Mouse (Mus musculus) layer of hippocampus, adult 11-12 months (tissue): Measurements from ENCODE around the gene Unkl.

Experiments used
- DNase-seq: peaks from one replicate; pipeline ENCODE4 v3.0.0; 2022; ENCODE audit warnings: low spot score

Gene Unkl

GRCm38 (mm10) chr17:25255110-25255509, 66.9 kb downstream of the Unkl start:
- no peak for DNase-seq

- no peak for DNase-seq
These were observed 68.0 kb downstream of the Unkl start, which contains the start of gene Baiap3 for GRCm38 (mm10) chr17:25256140-25256754. Gene Baiap3, minus strand, starts transcription at chr17:25256364.

GRCm38 (mm10) chr17:25257804-25258261, 69.6 kb downstream of the Unkl start:
- no peak for DNase-seq

GRCm38 (mm10) chr17:25264453-25264852, 76.3 kb downstream of the Unkl start:
- peak; percentile 37 for DNase-seq

GRCm38 (mm10) chr17:25270795-25271335, 82.7 kb downstream of the Unkl start:
- no peak for DNase-seq

GRCm38 (mm10) chr17:25272326-25272725, 84.1 kb downstream of the Unkl start:
- no peak for DNase-seq

GRCm38 (mm10) chr17:25272951-25273705, 84.9 kb downstream of the Unkl start:
- DNase-seq = peak; percentile 92

- peak; percentile 97 for DNase-seq
These were observed 85.7 kb downstream of the Unkl start for GRCm38 (mm10) chr17:25273706-25274501.

- DNase-seq = no peak
These were observed 86.6 kb downstream of the Unkl start, which contains the start of gene Ube2i for GRCm38 (mm10) chr17:25274571-25275346. Gene Ube2i, minus strand, starts transcription at chr17:25274622.

- no peak for DNase-seq
These were observed 87.6 kb downstream of the Unkl start for GRCm38 (mm10) chr17:25275833-25276232.

GRCm38 (mm10) chr17:25282133-25282532, 93.9 kb downstream of the Unkl start:
- peak; percentile 52 for DNase-seq
